Mouse (Mus musculus) kidney, postnatal 25 days (tissue): ENCODE results near the gene Fam186b.

ENCODE experiments used
- DNase-seq, 2 experiments: peaks; one replicate each; pipeline ENCODE4 v3.0.0; 2021; ENCODE audit warnings: mixed read lengths in 2 of 2

Gene Fam186b

DNA sequence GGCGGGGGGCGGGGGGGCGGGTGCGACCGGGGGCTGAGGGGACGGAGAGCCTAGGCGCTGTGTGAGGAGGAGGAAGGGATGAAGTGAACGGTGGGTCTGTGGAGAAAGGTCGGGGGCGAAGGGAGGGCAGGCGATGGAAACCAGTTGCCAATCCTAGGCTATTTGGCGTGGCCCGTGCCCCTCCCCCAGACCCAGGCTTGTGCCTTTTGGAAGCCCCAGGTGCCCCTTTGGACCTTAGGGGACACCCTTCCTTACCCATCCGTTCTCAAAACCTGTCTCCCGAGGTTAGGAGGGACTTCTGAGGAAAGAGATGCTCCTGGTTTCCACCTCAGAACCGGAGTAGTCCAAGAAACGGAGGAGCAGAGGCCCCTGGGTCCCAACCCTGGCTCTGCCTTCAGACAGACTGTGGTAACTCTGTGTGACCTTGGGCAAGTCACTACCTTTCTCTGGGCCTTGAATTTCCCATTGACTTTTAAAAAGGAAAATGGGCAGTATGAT is at the start of gene Fam186b:
Gene Fam186b, minus strand, starts transcription at position 405 of the 498 bp plus-strand sequence.
- DNase-seq = peak; percentile 45 to 63

DNA sequence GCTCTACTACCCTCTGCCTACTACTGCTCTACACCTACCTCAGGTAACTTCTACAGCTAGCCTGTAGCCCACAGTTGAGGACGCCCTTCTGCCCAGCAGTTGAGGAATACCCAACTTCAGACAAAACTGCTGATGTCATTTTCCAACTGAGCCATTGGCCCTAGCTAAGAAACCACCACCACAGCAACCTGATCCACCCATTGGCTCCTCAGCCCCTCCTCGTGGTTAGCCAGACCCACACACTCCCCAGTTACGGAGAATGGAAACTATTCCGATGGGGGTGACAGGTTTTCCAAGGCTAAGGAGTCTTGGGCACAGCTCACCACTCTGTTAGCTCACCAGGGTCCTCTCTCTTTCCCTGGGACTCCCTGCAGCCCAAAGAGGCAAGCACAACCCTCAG is 49.3 kb upstream of the Fam186b start:
- DNase-seq = no peak

DNA sequence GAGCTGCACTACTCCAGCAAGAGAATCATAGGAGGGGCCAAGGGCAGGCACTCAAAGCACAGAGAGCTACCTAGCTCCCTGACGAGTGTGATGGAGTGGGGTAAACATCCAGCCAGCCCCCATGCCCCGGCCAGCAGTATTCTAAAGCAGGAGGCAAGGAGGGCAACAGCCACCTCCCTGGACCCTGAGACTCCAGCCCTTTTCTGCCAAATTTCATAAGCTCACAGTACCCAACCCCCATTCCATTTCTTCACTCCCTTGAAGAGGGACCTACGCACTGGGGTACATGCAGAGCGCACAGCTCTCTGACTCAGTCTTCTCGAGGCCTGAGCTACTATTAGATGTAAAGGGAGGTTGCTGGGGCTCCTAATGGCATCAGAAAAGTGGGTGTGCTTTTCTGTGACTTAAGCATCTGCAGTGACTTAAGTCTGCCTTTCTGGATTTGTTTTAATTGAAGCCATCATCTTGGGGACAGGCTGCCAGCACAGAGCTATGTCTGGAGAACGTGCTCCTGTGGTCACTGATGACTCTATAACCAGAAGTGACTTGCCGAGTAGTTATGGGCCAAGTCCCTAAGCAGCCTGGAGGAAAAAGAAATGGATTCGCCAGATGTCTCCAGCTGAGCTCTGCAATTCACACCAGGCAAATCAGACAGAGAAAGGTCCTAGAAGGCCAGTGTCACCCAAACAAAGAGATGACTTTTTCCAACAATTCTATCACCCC is 48.6 kb upstream of the Fam186b start:
- DNase-seq = no peak

DNA sequence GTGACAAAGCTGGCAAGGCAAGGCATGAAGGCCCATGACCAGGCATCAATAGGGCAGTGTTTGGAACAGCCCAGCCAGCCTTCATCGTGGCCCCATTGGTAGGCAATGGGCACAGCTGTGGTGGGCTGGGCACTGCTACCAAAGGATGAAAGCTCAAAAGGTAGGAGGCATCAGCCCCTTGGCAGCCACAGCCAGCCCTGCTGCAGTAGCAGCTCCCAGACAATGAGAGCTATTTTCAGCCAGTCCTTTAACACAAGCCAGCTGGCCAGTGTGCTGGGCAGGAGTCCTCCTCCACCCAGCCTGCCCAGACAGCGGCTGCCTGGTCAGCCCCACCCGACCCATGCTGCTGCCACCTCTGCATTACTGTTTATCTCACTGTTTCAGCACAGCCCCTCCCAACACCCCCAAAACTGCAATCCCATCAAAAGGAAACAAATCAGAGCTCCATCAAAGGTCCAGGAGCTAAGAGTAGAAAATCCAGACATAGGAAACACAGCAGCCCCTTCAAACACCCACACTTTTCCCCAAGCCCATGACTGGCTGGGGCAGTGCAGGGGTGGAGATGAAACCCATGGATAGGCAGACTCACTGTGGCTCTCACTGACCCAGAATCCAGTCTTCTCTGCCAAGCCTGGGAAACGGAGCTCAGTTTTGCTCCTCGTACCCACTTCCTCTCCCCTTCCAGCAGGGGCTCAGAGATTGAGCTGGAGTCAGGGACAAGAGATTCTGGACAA is 47.9 kb upstream of the Fam186b start:
- DNase-seq = peak in 1 of 2 experiments; percentile 63

DNA sequence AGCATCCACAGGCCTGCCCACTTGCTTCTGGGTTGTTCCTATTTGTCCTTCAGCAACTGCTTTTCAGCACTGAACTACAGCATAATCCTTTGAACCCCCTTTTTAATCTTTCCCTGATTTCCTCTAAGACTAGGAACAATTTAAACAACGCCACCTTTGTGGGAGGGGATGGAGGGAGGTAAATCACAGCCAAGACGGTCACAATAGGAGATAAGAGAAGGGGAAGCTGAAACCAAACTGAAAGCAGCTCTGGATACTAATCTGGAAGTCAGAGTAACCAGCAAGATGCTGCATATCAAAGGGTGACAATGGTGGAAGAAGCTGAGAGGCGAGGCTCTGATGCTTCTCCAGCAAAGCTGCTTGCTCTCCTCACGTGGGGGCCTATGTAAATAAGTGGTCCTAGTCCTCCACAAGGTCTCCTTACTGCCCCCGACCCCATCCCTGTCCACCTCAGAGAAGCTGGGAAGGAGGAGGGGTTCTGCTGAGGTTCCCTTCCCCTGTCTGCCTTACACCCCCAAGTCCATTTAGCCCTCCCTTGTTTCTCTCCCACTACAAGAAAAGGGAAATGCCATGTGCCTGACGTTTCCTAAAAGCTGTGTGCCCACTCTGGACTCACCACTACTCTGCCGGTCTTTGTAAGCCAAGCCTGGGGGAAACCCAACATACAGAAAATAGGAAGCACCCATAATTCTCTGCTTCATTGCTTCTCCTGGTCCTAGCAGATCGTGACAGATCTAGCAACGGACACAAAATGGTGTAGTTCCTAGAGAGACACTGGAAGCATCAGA is 46.7 kb upstream of the Fam186b start:
- no peak for DNase-seq

DNA sequence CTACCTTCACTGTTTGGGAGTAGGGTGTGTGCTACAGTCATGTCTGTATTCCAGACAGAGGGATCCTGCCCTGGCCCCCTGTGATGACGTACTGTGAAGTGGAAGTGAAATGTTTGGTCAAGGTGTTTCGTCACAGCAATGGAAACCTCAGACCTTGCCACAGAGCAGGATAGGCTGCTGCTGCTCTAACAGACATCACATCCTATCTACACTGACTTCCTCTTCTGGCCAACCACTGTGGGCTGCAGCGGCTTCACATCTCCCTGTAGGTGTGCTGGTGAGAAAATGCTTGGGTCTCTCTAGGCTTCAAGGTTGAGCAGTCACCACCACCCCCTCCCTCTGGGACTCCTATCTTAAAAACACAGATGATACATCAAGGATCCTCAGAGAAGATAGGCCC is 45.4 kb upstream of the Fam186b start:
- no peak for DNase-seq

DNA sequence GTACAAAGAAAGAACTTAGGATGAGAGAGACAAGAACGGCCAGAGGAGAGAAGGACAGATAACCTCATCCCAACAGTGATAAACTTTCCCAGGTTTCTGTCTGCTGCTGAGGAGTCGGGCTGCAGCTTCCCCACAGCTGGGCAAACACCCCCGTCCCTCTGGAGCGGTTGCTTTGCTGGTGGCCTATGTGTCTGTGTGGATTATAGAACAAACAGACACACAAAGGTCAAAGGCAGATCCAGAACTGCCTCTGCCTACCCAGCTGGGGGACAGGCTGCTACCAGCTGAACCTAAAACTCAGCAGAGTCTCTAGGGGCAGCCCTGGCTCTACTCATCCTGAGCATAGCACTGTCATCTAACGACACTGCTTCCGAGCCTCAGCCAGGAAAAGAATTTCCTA is 44.0 kb upstream of the Fam186b start:
- no peak for DNase-seq

DNA sequence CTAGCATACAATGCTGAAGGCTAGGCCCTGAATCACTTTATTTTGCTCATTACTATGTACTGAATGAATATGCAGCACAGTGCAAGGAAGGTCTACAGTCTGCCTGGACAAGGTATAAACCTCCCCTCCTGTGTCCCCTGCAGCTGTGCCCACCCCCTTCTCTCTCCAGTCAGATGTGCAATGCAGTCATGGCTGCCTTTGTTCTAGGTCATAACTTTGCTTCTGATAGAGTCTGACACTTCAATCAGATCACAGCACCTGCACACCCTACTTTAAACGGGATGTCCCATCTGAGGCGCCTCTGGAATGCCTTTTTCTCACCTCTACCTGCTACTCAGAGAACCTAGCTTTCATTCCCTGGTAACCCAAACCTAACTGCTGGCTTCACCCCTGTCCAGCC is 43.2 kb upstream of the Fam186b start:
- DNase-seq = no peak

DNA sequence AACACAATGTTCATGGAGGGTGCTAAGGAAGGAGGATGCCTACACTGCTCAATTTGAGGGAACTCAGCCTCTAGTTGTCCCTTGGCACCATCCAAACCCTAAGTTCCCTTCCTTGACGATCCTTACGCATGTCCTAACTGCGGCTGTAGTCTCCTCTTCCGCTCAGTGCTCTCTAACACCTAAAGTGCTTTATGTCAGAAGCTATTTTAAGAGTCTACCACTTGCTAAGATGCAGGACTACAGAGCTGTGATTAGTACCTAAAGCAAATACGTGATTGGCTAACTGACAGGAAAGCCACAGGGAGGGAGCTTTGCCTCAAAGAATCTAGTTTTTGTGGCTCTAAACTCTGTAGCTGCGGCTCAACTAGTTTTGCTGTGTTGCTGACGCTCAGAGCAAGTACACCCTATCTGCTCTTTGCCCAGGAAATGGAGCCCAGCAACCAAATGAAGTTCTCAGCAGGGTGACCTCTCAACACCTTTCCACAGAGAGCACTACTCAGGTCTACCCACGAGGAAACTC is 40.2 kb upstream of the Fam186b start:
- DNase-seq = no peak

DNA sequence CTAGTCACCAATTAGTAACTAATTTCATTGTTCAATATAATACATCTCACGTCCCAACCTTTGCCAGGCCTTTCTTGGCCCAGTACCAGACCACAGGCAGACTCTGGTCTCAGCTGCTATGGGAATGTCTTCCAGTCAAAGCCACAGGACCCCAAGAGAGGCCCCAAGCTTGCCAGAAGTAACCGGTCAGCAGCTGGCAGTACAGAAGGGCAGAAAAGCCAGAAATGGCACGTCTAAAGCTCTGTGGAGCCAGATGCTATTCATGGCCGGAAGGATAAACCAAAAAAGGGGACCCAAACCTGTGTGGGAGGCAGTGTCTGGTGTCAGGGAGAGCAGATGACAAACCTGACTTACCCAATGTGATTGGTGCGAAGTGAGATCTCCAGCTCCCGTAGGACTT is 38.8 kb upstream of the Fam186b start:
- DNase-seq = no peak

DNA sequence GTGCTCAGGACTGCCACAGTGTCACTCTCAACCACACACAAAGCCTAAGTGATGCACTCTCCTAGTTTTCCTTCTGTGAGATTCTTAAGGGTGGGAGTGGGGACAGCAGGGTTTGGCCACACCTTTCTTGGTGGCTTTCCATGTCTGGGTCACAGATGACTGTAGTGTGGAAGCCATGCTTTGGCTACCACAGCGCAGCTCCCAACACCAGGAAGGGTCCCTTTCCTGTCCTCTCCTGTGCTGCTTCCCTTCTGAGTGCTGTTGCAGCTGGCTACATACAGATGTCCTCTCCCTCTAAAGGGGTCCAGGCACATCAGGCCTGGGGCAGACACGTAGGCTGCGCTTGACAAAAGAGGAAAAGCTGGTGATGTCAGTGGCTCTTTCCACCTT is 38.0 kb upstream of the Fam186b start:
- peak; percentile 69 to 76 for DNase-seq

DNA sequence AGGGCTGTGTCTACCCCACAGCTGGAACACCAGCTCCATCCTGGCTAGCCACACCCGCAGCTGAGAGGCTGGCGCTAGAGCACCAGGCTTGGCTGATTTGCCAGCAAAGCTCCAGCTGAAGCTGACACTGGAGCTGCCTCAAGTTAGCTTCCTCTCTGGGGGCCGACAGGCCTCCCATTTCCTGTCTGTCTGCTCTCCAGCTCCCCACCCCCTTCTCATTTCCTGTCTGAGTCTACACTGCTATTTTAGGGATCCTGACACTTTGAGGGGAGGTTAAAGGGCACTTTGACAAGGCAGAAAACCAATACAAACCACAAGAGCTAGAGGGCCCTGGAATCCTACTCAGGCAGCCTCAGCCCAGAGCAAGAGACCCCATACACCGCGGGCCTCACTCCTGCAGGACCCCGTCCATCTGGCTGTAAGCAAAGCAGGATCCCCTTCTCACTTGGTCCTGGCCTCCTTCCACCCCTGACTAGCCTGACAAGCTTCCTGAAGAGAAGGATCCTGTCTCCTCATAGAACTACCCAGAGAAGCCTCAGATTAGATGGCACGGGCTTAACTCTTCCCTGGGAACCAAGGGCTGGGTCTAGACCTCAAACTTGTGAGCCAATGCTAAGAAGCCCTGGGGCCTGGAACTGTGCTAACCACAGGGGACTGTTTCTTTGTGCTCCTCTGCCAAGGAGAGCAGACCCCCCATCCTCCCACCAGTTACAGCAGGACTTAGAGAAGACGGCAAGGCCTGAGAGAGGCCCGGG is 37.4 kb upstream of the Fam186b start:
- peak; percentile 79 to 90 for DNase-seq

DNA sequence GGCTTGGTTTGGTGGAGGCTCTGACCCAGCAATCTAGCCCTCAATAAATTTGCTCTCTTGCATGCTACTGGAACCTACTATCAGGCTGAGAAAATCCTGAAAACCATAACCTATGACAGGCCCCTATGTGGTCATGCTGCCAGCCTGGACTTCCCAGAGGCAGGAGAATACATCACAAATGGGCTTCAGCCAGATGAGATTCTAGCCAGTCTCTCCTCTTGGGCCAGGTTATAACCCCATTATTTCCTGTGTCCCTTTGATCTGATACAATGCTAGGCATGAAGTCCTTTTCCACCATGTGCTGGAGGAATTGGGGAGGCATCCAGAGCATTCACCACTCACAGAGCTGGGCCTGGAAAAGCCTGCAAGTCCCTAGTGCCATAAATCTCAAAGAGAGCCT is 36.4 kb upstream of the Fam186b start:
- no peak for DNase-seq

DNA sequence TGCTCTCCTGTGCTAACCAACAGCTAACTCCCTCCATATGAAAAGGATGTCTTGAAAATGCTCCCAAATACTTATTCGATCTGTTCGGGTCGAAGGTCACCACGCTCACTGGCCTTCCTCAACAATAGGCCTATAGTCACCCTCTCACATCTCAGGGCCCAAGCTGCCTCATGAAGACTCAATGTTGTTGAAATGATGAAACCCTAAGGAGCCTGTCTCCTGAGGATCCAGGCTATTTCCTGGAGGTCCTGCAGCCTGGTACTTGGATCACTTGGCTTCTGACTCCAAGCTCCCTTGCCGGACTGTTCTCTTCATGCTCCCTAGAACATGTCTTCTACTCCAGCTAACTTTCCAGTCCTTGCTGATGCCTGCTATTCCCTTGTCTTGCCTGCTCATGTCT is 35.7 kb upstream of the Fam186b start:
- DNase-seq = no peak

DNA sequence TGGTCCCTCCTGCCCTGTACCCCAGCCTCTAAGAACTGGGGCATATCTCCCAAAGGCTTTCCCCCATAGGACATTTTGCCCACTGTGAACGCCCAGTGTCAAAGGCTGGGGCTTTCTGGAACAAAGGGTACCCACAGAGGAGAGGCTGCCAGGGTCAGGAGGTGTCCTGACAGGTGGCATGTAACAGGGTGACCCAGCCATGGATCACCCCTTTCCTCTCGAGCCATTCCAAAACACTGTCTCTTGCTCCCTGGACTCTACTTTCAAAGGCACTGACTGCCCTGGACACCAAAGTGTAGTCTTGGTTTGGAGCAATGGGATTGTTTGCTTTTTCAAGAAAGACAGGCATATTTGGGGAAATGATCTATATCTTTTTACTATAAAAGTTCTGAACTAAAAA is 34.6 kb upstream of the Fam186b start:
- no peak for DNase-seq

DNA sequence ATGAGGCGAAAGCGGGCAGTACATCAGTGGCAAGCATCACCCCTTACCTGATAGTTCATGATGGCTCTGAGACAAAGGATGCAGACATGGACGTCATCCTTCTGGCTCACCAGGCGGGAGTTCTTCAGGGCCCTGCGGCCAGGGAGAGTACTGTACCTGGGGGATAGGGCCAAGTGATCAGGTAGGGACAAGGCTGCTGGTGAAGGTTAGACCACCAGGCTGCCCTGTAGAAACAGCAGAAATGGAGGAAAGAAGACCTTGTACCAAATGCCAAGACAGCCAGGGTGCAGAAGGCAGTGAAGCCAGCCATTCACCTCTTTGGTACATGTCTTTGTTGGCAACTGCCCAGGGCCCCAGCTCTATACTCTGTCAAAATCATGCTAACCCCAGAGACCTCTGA is 32.3 kb upstream of the Fam186b start:
- DNase-seq = no peak

DNA sequence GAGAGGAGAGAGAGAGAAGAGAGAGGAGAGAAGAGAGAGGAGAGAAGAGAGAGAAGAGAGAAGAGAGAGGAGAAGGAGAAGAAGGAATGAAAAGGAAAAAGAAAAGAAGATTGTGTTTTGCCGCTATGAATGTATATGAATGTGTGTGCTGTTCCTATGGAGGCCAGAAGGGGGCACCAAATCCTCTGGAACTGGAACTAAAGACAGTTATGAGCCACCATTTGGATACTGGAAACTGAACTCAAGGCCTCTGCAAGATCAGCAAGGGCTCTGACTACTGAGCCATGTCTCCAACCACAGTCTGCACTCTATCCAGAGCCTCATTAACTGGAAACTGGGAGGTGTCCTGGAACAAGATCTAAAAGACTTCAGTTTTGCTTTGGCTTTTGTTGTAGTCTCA is 31.3 kb upstream of the Fam186b start:
- peak in 1 of 2 experiments; percentile 71 for DNase-seq

DNA sequence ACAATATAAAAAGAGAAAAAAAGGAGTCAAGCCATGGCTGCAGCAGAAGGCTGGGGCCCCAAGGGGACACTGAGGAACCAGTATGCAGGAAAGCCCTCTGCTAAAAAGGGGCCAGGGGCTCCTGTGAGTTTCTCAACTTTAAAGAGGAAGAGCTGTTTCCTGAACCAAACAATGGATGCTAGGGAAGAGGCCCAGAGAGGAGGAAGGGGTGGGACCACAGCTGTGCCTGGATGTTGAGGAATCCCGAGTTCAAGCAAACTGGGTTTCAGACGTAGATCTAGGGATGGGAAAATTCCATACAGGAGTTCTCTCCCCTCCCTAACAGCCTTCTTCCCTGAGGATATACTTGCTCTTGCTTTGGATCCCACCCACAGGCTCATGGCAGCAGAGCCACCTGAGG is 30.7 kb upstream of the Fam186b start:
- DNase-seq = peak; percentile 48 to 78

DNA sequence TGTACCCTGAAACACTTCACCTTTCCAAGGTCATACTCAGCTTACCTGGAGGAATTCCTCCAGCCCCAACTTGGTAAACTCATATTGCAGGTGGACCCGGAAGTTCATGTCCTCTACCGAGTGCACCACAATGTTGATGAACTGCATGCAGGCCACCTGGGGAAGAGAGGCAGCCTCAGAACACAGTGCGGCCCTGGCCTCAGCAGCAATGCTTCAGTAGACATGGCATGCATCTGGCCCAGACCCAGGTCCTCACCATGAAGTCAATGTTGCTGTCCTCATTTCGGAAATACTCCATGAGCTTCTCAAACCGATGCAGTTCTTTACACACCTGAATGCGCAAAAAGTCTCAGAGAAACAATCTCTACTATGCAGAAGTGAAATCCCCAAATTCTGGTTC is 29.9 kb upstream of the Fam186b start:
- peak; percentile 47 to 69 for DNase-seq

DNA sequence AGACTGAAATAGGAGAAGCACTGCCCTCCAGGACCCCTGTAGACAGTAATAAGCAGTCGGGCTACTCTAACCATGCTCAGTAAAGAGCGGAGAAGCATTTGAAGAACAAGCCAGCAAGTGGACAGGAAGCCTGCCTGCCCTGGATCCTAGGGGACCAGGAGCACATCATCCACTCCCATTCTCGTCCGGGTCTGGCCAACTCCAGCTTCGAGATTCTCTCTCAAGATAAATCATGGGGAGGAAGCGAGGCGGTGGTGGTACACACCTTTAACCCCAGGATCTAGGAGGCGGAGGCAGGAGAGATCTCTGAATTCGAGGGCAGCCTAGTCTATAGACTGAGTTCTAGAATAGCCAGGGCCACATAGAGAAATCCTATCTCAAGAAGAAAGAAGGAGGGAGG is 28.5 kb upstream of the Fam186b start:
- DNase-seq = no peak

DNA sequence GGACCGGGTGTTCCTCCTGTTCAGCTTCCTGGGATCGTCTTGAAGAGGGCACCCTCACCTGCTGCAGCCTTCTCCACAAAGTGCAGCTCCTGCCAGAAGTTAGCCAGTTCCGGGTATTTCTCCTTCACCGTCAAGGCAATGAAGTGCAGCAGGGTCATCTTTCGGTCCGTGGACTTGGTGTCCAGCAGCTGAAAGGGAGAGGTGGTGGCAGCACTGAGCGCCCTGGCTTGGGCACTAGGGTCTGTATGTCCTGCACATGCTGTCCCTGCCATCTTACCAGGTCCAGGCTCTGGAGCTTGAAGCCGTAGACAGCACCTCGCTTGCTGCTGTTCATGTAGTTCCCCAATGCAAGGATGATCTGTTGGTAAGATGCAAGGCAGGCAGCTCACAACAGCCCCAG is 25.3 kb upstream of the Fam186b start:
- DNase-seq = no peak

DNA sequence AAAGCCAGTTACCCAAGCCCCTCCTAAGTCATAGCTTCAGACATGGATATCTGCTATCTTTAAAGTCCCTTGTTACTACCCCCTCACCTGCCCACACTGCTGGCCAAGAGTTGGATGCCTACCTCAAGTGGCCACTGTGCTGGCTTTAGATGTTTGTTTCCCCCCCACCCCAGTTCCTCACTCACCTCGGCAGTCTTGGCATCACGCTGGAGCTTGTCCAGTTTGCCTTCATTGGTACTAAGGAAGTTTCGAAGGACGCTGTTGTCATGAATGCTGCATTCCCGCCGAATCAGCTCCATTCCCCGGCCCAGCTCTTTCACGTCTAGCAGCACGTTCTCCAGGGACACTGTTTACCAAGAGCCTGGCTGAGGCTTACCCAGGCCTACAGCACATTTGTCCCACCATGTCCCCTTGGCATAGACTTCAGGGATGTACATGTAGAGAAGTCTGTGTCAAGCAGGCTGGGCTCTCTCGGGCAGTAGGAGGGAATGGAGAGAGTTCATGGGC is 24.5 kb upstream of the Fam186b start:
- DNase-seq = no peak
